Mouse (Mus musculus): Measurements from ENCODE around the gene Gm281. TPM values are rescaled to one million over a fixed set of nuclear protein-coding genes. Genes with fewer than 3 reads are reported as not detected.

Gm281 gene
- polyA plus RNA-seq, 1 experiment from 2014 or later, result 0.08 TPM

DNA sequence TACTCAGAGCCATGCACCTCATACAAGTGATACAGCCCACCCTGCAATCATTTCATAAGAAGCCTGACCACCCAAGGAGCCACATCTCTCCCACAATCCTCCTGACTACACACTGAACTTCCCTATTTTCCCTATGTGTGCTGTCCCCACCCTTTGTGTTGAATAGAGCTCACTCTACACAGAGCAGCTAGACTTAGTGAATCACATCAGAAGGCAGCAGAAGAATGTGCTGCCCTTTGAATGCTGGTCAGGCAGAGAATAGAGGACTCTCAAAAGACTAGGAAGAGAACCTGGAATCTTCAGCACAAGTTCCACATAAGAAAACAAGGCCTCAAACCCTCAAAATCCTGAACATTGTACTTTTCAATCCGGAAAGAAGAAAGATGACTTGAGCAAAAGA lies 7.8 kb downstream of the Gm281 start:
- no peak overlapping the region for H3K4me3 ChIP-seq (replicated peaks; ENCODE audit: low read length)
- H3K4me2 ChIP-seq (replicated peaks), result no peak overlapping the region
- H3K27me3 ChIP-seq (ENCODE audit: control insufficient read depth, insufficient read depth, low read length), result no peaks in the 10 kb centered on the region
- no peaks in the 10 kb centered on the region for H3K36me3 ChIP-seq (replicated peaks; ENCODE audit: control insufficient read depth, insufficient read depth)
- H3K27ac ChIP-seq, result no peak overlapping the region
- DNase-seq (ENCODE audit: low spot score) (no peak), ATAC-seq (ENCODE audit: low FRiP score) (no peak)
- H3K9ac ChIP-seq, result no peak overlapping the region
- 94% methylated on average over 1 of the region's 1 CpGs for WGBS
- H3K4me1 ChIP-seq (replicated peaks; ENCODE audit: control insufficient read depth, insufficient read depth, low read length), result 0 out of 2 replicates have a peak, but pooled peaks cover under 1% of the 10 kb centered on the region
- no peaks in the 10 kb centered on the region for H3K9me3 ChIP-seq (ENCODE audit: control insufficient read depth, low read length)

GRCm38 (mm10) chr14:13901611-13902067 lies 12.6 kb downstream of the Gm281 start:
- 0 out of 2 replicates have a peak, but pooled peaks cover 4% of the 10 kb centered on the region for H3K4me1 ChIP-seq (replicated peaks; ENCODE audit: control insufficient read depth, insufficient read depth, low read length)
- peak; percentile 88 for ATAC-seq (ENCODE audit: low FRiP score)
- no peaks in the 10 kb centered on the region for H3K36me3 ChIP-seq (replicated peaks; ENCODE audit: control insufficient read depth, insufficient read depth)
- under 1% methylated on average over 22 of the region's 22 CpGs for WGBS
- no peak overlapping the region for H3K27ac ChIP-seq
- H3K27me3 ChIP-seq (ENCODE audit: control insufficient read depth, insufficient read depth, low read length), result no peaks in the 10 kb centered on the region
- peak; percentile 86 for DNase-seq (ENCODE audit: low spot score)
- H3K9me3 ChIP-seq (ENCODE audit: control insufficient read depth, low read length), result no peaks in the 10 kb centered on the region
- peak overlapping the region; percentile 39 for H3K4me3 ChIP-seq (replicated peaks; ENCODE audit: low read length)
- H3K4me2 ChIP-seq (replicated peaks), result peak overlapping the region; percentile 76
- peak overlapping the region; percentile 67 for H3K9ac ChIP-seq

- Histone ChIP-seq H3K27ac (no peak overlapping the region), H3K9me3 (ENCODE audit: control insufficient read depth, low read length) (no peaks in the 10 kb centered on the region), H3K27me3 (ENCODE audit: control insufficient read depth, insufficient read depth, low read length) (no peaks in the 10 kb centered on the region), H3K36me3 (replicated peaks; ENCODE audit: control insufficient read depth, insufficient read depth) (no peaks in the 10 kb centered on the region), H3K4me2 (replicated peaks) (no peak overlapping the region), H3K4me1 (replicated peaks; ENCODE audit: control insufficient read depth, insufficient read depth, low read length) (no peaks in the 10 kb centered on the region), H3K9ac (no peak overlapping the region), H3K4me3 (replicated peaks; ENCODE audit: low read length) (no peak overlapping the region)
- DNase-seq (ENCODE audit: low spot score) (no peak), ATAC-seq (ENCODE audit: low FRiP score) (no peak)
Measured at GRCm38 (mm10) chr14:13895198-13895597, 19.1 kb downstream of the Gm281 start.

DNA sequence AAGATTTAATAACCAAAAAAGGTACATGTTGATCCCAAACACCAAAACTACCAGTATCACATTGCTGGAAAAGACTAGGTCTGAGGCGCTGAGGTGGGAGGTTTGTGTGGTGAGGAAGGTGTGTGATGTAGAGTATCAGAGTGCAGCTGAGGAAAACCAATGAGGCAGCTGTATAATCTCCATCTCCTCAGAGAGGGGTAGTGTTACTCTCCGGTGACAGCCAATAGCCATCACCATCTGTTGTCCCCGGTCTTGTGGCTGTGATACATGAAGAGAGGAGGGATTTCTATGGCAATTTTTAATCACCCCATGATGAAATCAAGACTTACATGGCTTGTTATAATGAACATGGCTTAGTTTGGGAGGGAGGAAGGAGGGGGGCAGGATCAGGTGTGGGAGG lies 20.5 kb downstream of the Gm281 start:
- no peaks in the 10 kb centered on the region for H3K27me3 ChIP-seq (ENCODE audit: control insufficient read depth, insufficient read depth, low read length)
- ATAC-seq (ENCODE audit: low FRiP score), result no peak
- H3K27ac ChIP-seq, result no peak overlapping the region
- no peaks in the 10 kb centered on the region for H3K4me1 ChIP-seq (replicated peaks; ENCODE audit: control insufficient read depth, insufficient read depth, low read length)
- DNase-seq (ENCODE audit: low spot score), result no peak
- no peaks in the 10 kb centered on the region for H3K9me3 ChIP-seq (ENCODE audit: control insufficient read depth, low read length)
- no peaks in the 10 kb centered on the region for H3K36me3 ChIP-seq (replicated peaks; ENCODE audit: control insufficient read depth, insufficient read depth)
- H3K4me2 ChIP-seq (replicated peaks), result no peak overlapping the region
- no peak overlapping the region for H3K4me3 ChIP-seq (replicated peaks; ENCODE audit: low read length)
- 74% methylated on average over 3 of the region's 3 CpGs for WGBS
- no peak overlapping the region for H3K9ac ChIP-seq

- H3K9ac ChIP-seq, result no peak overlapping the region
- H3K27me3 ChIP-seq (ENCODE audit: control insufficient read depth, insufficient read depth, low read length), result no peaks in the 10 kb centered on the region
- H3K9me3 ChIP-seq (ENCODE audit: control insufficient read depth, low read length), result no peaks in the 10 kb centered on the region
- H3K27ac ChIP-seq, result no peak overlapping the region
- no peaks in the 10 kb centered on the region for H3K4me1 ChIP-seq (replicated peaks; ENCODE audit: control insufficient read depth, insufficient read depth, low read length)
- no peaks in the 10 kb centered on the region for H3K36me3 ChIP-seq (replicated peaks; ENCODE audit: control insufficient read depth, insufficient read depth)
- no peak for ATAC-seq (ENCODE audit: low FRiP score)
- DNase-seq (ENCODE audit: low spot score), result no peak
- H3K4me2 ChIP-seq (replicated peaks), result no peak overlapping the region
- H3K4me3 ChIP-seq (replicated peaks; ENCODE audit: low read length), result no peak overlapping the region
Measured at GRCm38 (mm10) chr14:13861416-13861815, 52.9 kb downstream of the Gm281 start.

- H3K27ac ChIP-seq, result no peak overlapping the region
- 91% methylated on average over 3 of the region's 3 CpGs for WGBS
- no peaks in the 10 kb centered on the region for H3K9me3 ChIP-seq (ENCODE audit: control insufficient read depth, low read length)
- no peaks in the 10 kb centered on the region for H3K36me3 ChIP-seq (replicated peaks; ENCODE audit: control insufficient read depth, insufficient read depth)
- no peak overlapping the region for H3K4me3 ChIP-seq (replicated peaks; ENCODE audit: low read length)
- H3K9ac ChIP-seq, result no peak overlapping the region
- ATAC-seq (ENCODE audit: low FRiP score), result peak; percentile 40; the same call in 1 of the 2 replicates
- no peaks in the 10 kb centered on the region for H3K4me1 ChIP-seq (replicated peaks; ENCODE audit: control insufficient read depth, insufficient read depth, low read length)
- no peak for DNase-seq (ENCODE audit: low spot score)
- H3K27me3 ChIP-seq (ENCODE audit: control insufficient read depth, insufficient read depth, low read length), result no peaks in the 10 kb centered on the region
- H3K4me2 ChIP-seq (replicated peaks), result no peak overlapping the region
Measured at GRCm38 (mm10) chr14:13812801-13813479, 101.3 kb downstream of the Gm281 start.

- ATAC-seq (ENCODE audit: low FRiP score), result no peak
- Histone ChIP-seq H3K27me3 (ENCODE audit: control insufficient read depth, insufficient read depth, low read length) (no peaks in the 10 kb centered on the region), H3K9ac (no peak overlapping the region), H3K36me3 (replicated peaks; ENCODE audit: control insufficient read depth, insufficient read depth) (no peaks in the 10 kb centered on the region), H3K4me1 (replicated peaks; ENCODE audit: control insufficient read depth, insufficient read depth, low read length) (no peaks in the 10 kb centered on the region), H3K27ac (no peak overlapping the region), H3K4me2 (replicated peaks) (no peak overlapping the region), H3K9me3 (ENCODE audit: control insufficient read depth, low read length) (no peaks in the 10 kb centered on the region), H3K4me3 (replicated peaks; ENCODE audit: low read length) (no peak overlapping the region)
- 44% methylated on average over 1 of the region's 1 CpGs for WGBS
- DNase-seq (ENCODE audit: low spot score), result no peak
Measured at GRCm38 (mm10) chr14:13790446-13790845, 123.8 kb downstream of the Gm281 start.

DNA sequence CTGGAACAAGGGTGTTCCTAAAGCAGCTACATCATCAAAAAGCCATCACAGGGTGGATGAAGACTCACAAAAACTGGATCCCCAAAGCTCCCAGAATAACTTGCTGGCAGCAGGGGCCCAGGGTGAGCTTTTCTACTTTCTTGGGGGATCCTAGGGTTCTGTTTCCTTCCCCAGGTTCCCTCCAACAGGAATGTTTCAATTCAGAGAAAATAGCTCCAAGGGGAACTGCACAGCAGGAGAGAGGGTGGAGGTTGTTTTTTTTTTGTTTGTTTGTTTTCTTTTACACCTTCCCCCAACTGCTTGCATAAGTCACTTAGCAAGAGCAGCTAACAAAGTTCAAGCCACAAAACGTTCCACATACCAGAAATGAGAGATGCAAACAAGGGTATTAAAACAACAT lies 124.3 kb downstream of the Gm281 start:
- Histone ChIP-seq H3K9me3 (ENCODE audit: control insufficient read depth, low read length) (no peaks in the 10 kb centered on the region), H3K4me2 (replicated peaks) (no peak overlapping the region), H3K4me3 (replicated peaks; ENCODE audit: low read length) (no peak overlapping the region), H3K27me3 (ENCODE audit: control insufficient read depth, insufficient read depth, low read length) (no peaks in the 10 kb centered on the region), H3K36me3 (replicated peaks; ENCODE audit: control insufficient read depth, insufficient read depth) (no peaks in the 10 kb centered on the region), H3K27ac (no peak overlapping the region), H3K4me1 (replicated peaks; ENCODE audit: control insufficient read depth, insufficient read depth, low read length) (no peaks in the 10 kb centered on the region), H3K9ac (no peak overlapping the region)
- DNase-seq (ENCODE audit: low spot score) (no peak), ATAC-seq (ENCODE audit: low FRiP score) (no peak)
- 23% methylated on average over 1 of the region's 1 CpGs for whole genome bisulfite sequencing

DNA sequence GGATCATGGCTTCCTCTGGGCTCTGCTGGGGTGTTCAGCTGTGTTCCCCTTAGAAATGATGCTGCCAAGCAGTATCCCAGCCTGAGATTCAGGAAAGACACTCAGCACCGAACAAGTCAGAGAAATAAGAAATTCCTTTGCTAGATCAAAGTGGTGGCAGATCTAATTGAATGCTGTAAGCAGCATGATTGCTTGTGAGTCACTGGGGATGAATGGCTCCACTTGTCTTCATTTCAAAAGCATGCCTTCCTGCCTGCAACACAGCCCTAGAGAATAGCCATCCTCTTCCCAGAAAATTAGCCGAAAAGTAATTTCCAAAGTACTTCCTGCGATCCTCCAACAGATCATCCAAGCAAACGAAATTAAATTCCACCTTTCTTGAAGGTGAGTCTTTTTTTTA lies 131.3 kb downstream of the Gm281 start:
- H3K4me3 ChIP-seq (replicated peaks; ENCODE audit: low read length), result no peak overlapping the region
- ATAC-seq (ENCODE audit: low FRiP score) (no peak), DNase-seq (ENCODE audit: low spot score) (no peak)
- H3K36me3 ChIP-seq (replicated peaks; ENCODE audit: control insufficient read depth, insufficient read depth), result no peaks in the 10 kb centered on the region
- H3K9ac ChIP-seq, result no peak overlapping the region
- no peaks in the 10 kb centered on the region for H3K9me3 ChIP-seq (ENCODE audit: control insufficient read depth, low read length)
- H3K4me1 ChIP-seq (replicated peaks; ENCODE audit: control insufficient read depth, insufficient read depth, low read length), result no peaks in the 10 kb centered on the region
- no peaks in the 10 kb centered on the region for H3K27me3 ChIP-seq (ENCODE audit: control insufficient read depth, insufficient read depth, low read length)
- no peak overlapping the region for H3K27ac ChIP-seq
- H3K4me2 ChIP-seq (replicated peaks), result no peak overlapping the region
- 61% methylated on average over 4 of the region's 4 CpGs for WGBS

DNA sequence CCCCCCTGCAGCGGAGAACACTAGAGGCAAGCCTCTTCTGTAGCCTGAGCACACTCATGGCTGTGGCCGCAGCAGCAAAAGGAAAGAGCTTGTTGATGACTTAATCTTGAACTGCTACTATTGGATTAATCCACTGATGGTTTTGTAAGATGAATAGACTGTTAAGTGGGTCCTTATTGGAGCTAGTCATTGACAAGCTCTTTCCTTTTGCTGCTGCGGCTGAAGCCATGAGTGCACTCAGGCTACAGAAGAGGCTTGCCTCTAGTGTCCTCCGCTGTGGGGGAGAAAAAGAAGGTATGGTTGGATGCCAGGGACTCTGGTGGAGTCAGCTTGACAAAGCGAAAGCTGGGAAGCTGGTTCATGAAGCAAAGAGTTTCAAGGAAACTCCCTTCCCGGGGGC lies 135.9 kb downstream of the Gm281 start:
- no peaks in the 10 kb centered on the region for H3K9me3 ChIP-seq (ENCODE audit: control insufficient read depth, low read length)
- DNase-seq (ENCODE audit: low spot score), result no peak

More for the DNA sequence above, 135.9 kb downstream of the Gm281 start:
- Histone ChIP-seq H3K4me2 (replicated peaks) (no peak overlapping the region), H3K27me3 (ENCODE audit: control insufficient read depth, insufficient read depth, low read length) (no peaks in the 10 kb centered on the region), H3K4me3 (replicated peaks; ENCODE audit: low read length) (no peak overlapping the region), H3K36me3 (replicated peaks; ENCODE audit: control insufficient read depth, insufficient read depth) (no peaks in the 10 kb centered on the region), H3K27ac (no peak overlapping the region), H3K9ac (no peak overlapping the region), H3K4me1 (replicated peaks; ENCODE audit: control insufficient read depth, insufficient read depth, low read length) (no peaks in the 10 kb centered on the region)
- ATAC-seq (ENCODE audit: low FRiP score), result no peak
- 73% methylated on average over 4 of the region's 6 CpGs for WGBS
